Mouse (Mus musculus) gastrocnemius, adult 18-20 months (tissue): ENCODE data around the gene Id1. TPM values are rescaled to one million over a fixed set of nuclear protein-coding genes. Genes with fewer than 3 reads are reported as not detected.
A peak's percentile ranks its signal among the peaks of the same experiment; 100 is the strongest.

Experiments
- DNase-seq: peaks from one replicate; pipeline ENCODE4 v3.0.0; 2021; ENCODE audit warnings: low spot score
- total RNA-seq, 2 experiments: library from RNA; stranded (reverse); gene quantifications; 2 replicates each; pipeline ENCODE4 v1.2.3; 2021

Gene Id1
- total RNA-seq, 2 experiments from 2014 or later, result 16.0 to 28.5 TPM

- peak; percentile 17 for DNase-seq
Measured at GRCm38 (mm10) chr2:152723651-152724331, 12.3 kb upstream of the Id1 start.

- DNase-seq, result no peak
Measured at GRCm38 (mm10) chr2:152724332-152724723, 11.7 kb upstream of the Id1 start.

- no peak for DNase-seq
Measured at GRCm38 (mm10) chr2:152725178-152725750, 10.8 kb upstream of the Id1 start.

- no peak for DNase-seq
Measured at GRCm38 (mm10) chr2:152726213-152726612, 9.8 kb upstream of the Id1 start.

- DNase-seq, result no peak
Measured at GRCm38 (mm10) chr2:152726751-152727335, 9.2 kb upstream of the Id1 start.

GRCm38 (mm10) chr2:152727795-152728510 is 8.1 kb upstream of the Id1 start:
- DNase-seq, result peak; percentile 30

GRCm38 (mm10) chr2:152728594-152728993 is 7.5 kb upstream of the Id1 start:
- DNase-seq, result no peak

- DNase-seq, result no peak
Measured at GRCm38 (mm10) chr2:152729013-152729635, 6.9 kb upstream of the Id1 start.

- DNase-seq, result peak; percentile 48
Measured at GRCm38 (mm10) chr2:152729636-152730020, 6.4 kb upstream of the Id1 start.

- no peak for DNase-seq
Measured at GRCm38 (mm10) chr2:152733201-152733600, 2.9 kb upstream of the Id1 start.

- DNase-seq, result no peak
Measured at GRCm38 (mm10) chr2:152734501-152734900, 1.6 kb upstream of the Id1 start.

- peak; percentile 85 for DNase-seq
Measured at GRCm38 (mm10) chr2:152734984-152735383, 1.1 kb upstream of the Id1 start.

- DNase-seq, result no peak
Measured at GRCm38 (mm10) chr2:152736748-152737147, 697 bp downstream of the Id1 start.

- no peak for DNase-seq
Measured at GRCm38 (mm10) chr2:152737306-152738221, 1.5 kb downstream of the Id1 start.

- DNase-seq, result no peak
Measured at GRCm38 (mm10) chr2:152738341-152738740, 2.3 kb downstream of the Id1 start.

- DNase-seq, result peak; percentile 62
Measured at GRCm38 (mm10) chr2:152739031-152739841, 3.2 kb downstream of the Id1 start.

- DNase-seq, result no peak
Measured at GRCm38 (mm10) chr2:152739842-152740260, 3.8 kb downstream of the Id1 start.

- DNase-seq, result no peak
Measured at GRCm38 (mm10) chr2:152740490-152740889, 4.4 kb downstream of the Id1 start.

GRCm38 (mm10) chr2:152741153-152742041 is 5.3 kb downstream of the Id1 start:
- DNase-seq, result no peak
